Mouse (Mus musculus) embryo, embryonic 11 days (tissue): ENCODE data around the gene Uap1.
A peak's percentile ranks its signal among the peaks of the same experiment; 100 is the strongest.
"Not testable (repeated sequence)": the region's sequence is repeated elsewhere in the genome, so short reads cannot be mapped to it uniquely, and the experiment has no call there.

Experiments used
- DNase-seq: peaks from one replicate; pipeline ENCODE4 v3.0.0-alpha.2; 2015

The Uap1 gene

GRCm38 (mm10) chr1:170110516-170111332 lies 64.0 kb downstream of the Uap1 start, which contains the start of gene Ddr2:
Gene Ddr2 (minus strand): TSS chr1:170110762.
- DNase-seq, result peak; percentile 86

- peak; percentile 33 for DNase-seq
Measured at GRCm38 (mm10) chr1:170109776-170110515, 64.8 kb downstream of the Uap1 start.

DNA sequence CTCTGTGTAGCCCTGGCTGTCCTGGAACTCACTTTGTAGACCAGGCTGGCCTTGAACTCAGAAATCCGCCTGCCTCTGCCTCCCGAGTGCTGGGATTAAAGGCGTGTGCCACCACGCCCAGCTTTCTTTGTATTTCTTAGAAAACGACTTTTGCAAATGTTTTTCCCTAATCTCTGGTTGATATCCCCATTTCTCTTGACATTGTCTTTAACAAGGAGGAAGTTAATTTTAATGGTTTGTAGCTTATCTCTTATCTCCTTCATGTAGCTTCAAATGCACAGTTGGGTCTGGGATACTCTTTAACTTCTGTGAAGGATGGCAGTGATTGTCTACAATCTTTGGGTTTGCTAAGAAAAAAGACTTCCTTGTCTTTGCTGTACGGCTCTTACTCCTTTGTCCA lies 71.9 kb downstream of the Uap1 start:
- not testable (repeated sequence) for DNase-seq
